Mouse (Mus musculus) C3H10T1/2 (cell line): ENCODE data around the gene Kntc1. TPM values are rescaled to one million over a fixed set of nuclear protein-coding genes. Genes with fewer than 3 reads are reported as not detected.

Experiments
- polyA plus RNA-seq, 2 experiments: library from polyadenylated mRNA; unstranded; fragments of >200 nt; fragmentation: generic; extraction: Trizol; gene quantifications; one replicate each; pipeline ENCODE4 v1.2.1; 2012; ENCODE audit warnings: missing spikeins in 2 of 2

The Kntc1 gene
- 1 to 10 TPM; 1.3 to 7.6 TPM for polyA plus RNA-seq

DNA sequence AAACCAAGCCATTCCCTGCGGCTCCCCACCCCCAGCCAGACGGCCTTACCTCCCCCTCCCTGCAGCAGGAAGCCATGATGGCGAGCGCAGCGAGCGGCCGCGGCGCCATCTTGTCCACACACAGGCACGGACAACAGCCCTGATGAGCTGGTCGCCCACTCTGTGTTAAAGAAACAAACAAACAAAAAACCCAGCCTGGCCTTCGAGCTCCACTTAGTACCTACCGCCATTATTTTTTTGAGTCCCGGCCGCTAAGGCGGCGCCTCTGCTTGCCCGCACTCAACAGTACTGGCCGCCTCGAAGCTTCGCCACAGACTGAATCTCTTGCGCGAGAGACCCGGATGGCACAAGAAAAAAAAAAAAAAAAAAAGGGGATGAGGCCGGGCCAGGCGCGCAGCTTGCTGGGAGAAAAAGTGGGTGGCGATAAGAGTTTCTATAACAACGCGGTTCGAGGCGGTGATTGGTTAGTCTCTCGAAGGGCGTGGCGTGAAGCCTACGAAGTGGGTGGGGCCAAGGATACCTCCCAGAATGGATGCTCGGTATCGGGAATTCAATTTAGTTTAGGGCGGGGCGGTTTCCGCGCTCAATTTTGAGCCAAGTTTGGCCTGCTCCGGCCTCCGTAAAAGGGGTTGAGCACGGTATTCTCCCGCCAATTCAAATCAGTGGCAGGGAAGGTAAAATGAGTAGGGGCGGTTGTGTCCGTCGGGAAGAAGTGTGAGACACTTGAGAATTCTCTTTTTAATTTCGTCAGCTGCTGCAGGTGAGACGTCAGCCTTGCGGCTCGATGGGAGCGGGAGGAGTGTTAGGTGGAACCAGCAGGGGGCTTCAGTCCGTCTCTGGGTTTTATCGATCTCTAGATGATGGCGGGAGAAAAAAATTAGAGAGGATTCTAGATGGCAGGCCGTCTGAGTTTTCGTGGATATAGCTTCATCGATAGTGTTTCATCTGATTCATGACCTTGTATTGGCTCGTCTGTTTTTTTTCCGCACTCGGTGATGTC is at the start of gene Kntc1, which contains the start of gene Rsrc2:
Kntc1 (plus strand) TSS at position 652 of the 1,000 bp plus-strand sequence.
Rsrc2 (minus strand) TSS at position 350 of the 1,000 bp plus-strand sequence.

DNA sequence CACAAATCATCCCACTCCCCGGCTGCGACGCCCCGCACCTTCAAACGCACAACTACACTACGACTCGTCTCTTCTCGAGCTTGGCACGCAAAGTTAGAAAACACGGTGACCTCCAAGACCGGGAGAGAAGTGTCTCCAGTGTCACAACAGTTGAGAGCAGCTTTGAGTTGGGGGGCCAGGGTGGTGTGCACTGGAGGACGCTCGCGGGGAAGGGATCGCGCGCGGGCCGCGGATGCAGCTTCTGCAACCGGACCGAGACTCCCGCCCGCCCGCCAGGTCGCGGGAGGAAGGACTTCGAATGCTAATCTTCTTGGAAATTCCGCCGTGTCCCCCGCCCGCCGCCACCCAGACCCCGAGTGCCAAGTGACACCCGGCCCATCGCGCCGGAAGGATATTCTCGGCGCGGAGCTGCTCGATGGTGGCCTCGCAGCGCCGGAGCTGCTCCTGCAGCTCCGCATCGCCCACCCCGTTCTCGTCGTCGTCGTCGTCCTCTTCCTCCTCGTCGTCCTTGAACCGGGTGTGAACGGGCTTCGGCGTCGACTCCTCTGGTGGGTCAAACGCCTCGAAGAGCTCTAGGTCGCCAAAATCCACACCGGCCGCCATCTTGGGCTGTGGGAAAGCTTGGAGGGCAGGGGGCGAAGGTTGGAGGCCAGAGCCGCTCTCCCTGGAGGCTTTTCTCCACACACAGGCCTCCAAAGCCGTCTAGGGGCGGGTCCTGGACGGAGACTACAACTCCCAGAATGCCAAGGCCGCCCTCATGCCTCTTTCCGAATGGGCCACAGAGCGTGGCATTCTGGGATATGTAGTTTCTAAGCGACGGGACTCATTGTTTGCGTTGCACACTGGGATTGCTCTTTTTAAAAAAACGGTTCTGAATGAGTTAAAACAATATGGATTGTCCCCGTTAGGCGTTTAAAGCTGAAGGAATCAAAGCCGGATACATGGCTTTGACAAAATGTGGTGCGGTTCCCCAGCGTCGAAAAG is 28.9 kb upstream of the Kntc1 start, which contains the start of gene Zcchc8:
Zcchc8 (minus strand) TSS at position 773 of the 984 bp plus-strand sequence.

DNA sequence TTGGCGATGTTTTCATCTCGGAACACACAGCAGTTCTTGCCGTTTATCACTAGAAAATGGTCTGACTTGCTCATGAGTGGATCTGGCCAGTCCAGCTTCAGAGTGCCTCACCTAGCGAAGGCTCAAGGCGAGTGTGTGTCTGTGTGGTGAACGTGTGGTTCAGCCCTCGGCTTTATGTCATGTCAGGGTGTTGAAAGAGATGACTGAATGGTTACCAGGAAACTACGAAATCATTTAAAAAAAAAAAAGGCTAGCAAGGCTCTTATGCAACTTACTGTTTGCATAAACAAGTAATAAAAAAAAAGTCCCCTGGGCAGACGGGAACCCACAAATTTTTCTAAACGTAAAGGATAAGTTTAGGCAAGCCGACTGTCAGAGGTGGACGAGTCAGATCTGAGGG is 115.8 kb downstream of the Kntc1 start, which contains the start of gene Hcar2:
Hcar2 (minus strand) TSS at position 135 of the 400 bp plus-strand sequence.

Other genes with a start within 250 kb of the Kntc1 start
- under 1 TPM; 0.05 to 0.45 TPM for gene B3gnt4, start 239.3 kb upstream of the Kntc1 start, polyA plus RNA-seq
- 10 to 100 TPM; 21.5 to 35.0 TPM for gene Diablo, start 225.5 kb upstream of the Kntc1 start, polyA plus RNA-seq
- under 1 TPM in 1 of 2 experiments, not detected in 1; 0.08 TPM for gene Gm49027, start 224.2 kb upstream of the Kntc1 start, polyA plus RNA-seq
- 10 to 100 TPM in 1 of 2 experiments, 1 to 10 TPM in 1; 5.3 to 13.7 TPM for gene Vps33a, start 176.7 kb upstream of the Kntc1 start, polyA plus RNA-seq
- gene Clip1, start 65.1 kb upstream of the Kntc1 start, polyA plus RNA-seq = 10 to 100 TPM in 1 of 2 experiments, 1 to 10 TPM in 1; 1.6 to 18.9 TPM
- gene Zcchc8, start 28.6 kb upstream of the Kntc1 start, polyA plus RNA-seq = 10 to 100 TPM in 1 of 2 experiments, 1 to 10 TPM in 1; 2.1 to 18.1 TPM
- 10 to 100 TPM in 1 of 2 experiments, 1 to 10 TPM in 1; 1.8 to 12.9 TPM for gene Rsrc2, start 302 bp upstream of the Kntc1 start, polyA plus RNA-seq
- not detected for gene Hcar2, start 115.8 kb downstream of the Kntc1 start, polyA plus RNA-seq
- gene Hcar1, start 130.3 kb downstream of the Kntc1 start, polyA plus RNA-seq = under 1 TPM in 1 of 2 experiments, not detected in 1; 0.40 TPM
- 10 to 100 TPM; 10.1 to 27.1 TPM for gene Denr, start 157.5 kb downstream of the Kntc1 start, polyA plus RNA-seq
- gene Gm43518, start 177.7 kb downstream of the Kntc1 start, polyA plus RNA-seq = under 1 TPM in 1 of 2 experiments, not detected in 1; 0.66 TPM
- 1 to 10 TPM; 1.5 to 3.4 TPM for gene Ccdc62, start 181.0 kb downstream of the Kntc1 start, polyA plus RNA-seq
- 10 to 100 TPM; 10.4 to 10.5 TPM for gene Hip1r, start 223.9 kb downstream of the Kntc1 start, polyA plus RNA-seq